Mouse (Mus musculus): ENCODE data around the gene Vamp5. TPM values are rescaled to one million over a fixed set of nuclear protein-coding genes. Genes with fewer than 3 reads are reported as not detected.
A peak's percentile ranks its signal among the peaks of the same experiment; 100 is the strongest.

Vamp5 gene
- polyA plus RNA-seq, 1 experiment from 2014 or later = 80.5 TPM

- Histone ChIP-seq H3K27me3 (replicated peaks; ENCODE audit: insufficient read depth, low read length) (no peaks in the 10 kb centered on the region), H3K4me2 (replicated peaks; ENCODE audit: low read depth, low read length) (no peak overlapping the region), H3K4me3 (ENCODE audit: low read depth, low read length) (no peak overlapping the region), H3K9ac (replicated peaks; ENCODE audit: low read depth) (no peak overlapping the region), H3K4me1 (ENCODE audit: insufficient read depth, low read depth, low read length) (no peaks in the 10 kb centered on the region), H3K27ac (ENCODE audit: low read length) (no peak overlapping the region), H3K9me3 (ENCODE audit: low read length) (no peaks in the 10 kb centered on the region), H3K36me3 (ENCODE audit: insufficient read depth, low read length) (peaks cover 39% of the 10 kb centered on the region)
- DNase-seq (ENCODE audit: low spot score) (no peak), ATAC-seq (no peak)
- 66% methylated on average over 5 of the region's 5 CpGs for WGBS
- TF ChIP-seq EP300 (IDR thresholded peaks at IDR 0.05) = no peak
- no peak for TF ChIP-seq CTCF (IDR thresholded peaks at IDR 0.05)
Observed at GRCm38 (mm10) chr6:72333111-72333510, 47.2 kb downstream of the Vamp5 start.

- no peak for ATAC-seq
- H3K4me2 ChIP-seq (replicated peaks; ENCODE audit: low read depth, low read length) = no peak overlapping the region
- no peak overlapping the region for H3K4me3 ChIP-seq (ENCODE audit: low read depth, low read length)
- no peaks in the 10 kb centered on the region for H3K9me3 ChIP-seq (ENCODE audit: low read length)
- H3K27ac ChIP-seq (ENCODE audit: low read length) = no peak overlapping the region
- no peaks in the 10 kb centered on the region for H3K4me1 ChIP-seq (ENCODE audit: insufficient read depth, low read depth, low read length)
- no peaks in the 10 kb centered on the region for H3K27me3 ChIP-seq (replicated peaks; ENCODE audit: insufficient read depth, low read length)
- no peak overlapping the region for H3K9ac ChIP-seq (replicated peaks; ENCODE audit: low read depth)
- WGBS = 91% methylated on average over 4 of the region's 4 CpGs
- TF ChIP-seq CTCF (IDR thresholded peaks at IDR 0.05) (no peak), EP300 (IDR thresholded peaks at IDR 0.05) (no peak)
- peaks cover 32% of the 10 kb centered on the region for H3K36me3 ChIP-seq (ENCODE audit: insufficient read depth, low read length)
- DNase-seq (ENCODE audit: low spot score) = no peak
Observed at GRCm38 (mm10) chr6:72330133-72330532, 50.1 kb downstream of the Vamp5 start.

- Histone ChIP-seq H3K9ac (replicated peaks; ENCODE audit: low read depth) (no peak overlapping the region), H3K9me3 (ENCODE audit: low read length) (no peaks in the 10 kb centered on the region), H3K4me3 (ENCODE audit: low read depth, low read length) (no peak overlapping the region), H3K27ac (ENCODE audit: low read length) (no peak overlapping the region), H3K4me2 (replicated peaks; ENCODE audit: low read depth, low read length) (no peak overlapping the region), H3K36me3 (ENCODE audit: insufficient read depth, low read length) (peaks cover 33% of the 10 kb centered on the region), H3K27me3 (replicated peaks; ENCODE audit: insufficient read depth, low read length) (no peaks in the 10 kb centered on the region), H3K4me1 (ENCODE audit: insufficient read depth, low read depth, low read length) (no peaks in the 10 kb centered on the region)
- no peak for TF ChIP-seq EP300 (IDR thresholded peaks at IDR 0.05)
- no peak for TF ChIP-seq CTCF (IDR thresholded peaks at IDR 0.05)
- 84% methylated on average over 5 of the region's 5 CpGs for WGBS
- DNase-seq (ENCODE audit: low spot score) (no peak), ATAC-seq (no peak)
Observed at GRCm38 (mm10) chr6:72329019-72329418, 51.2 kb downstream of the Vamp5 start.

- Histone ChIP-seq H3K4me2 (replicated peaks; ENCODE audit: low read depth, low read length) (no peak overlapping the region), H3K4me3 (ENCODE audit: low read depth, low read length) (no peak overlapping the region), H3K4me1 (ENCODE audit: insufficient read depth, low read depth, low read length) (no peaks in the 10 kb centered on the region), H3K36me3 (ENCODE audit: insufficient read depth, low read length) (peaks cover 42% of the 10 kb centered on the region), H3K9me3 (ENCODE audit: low read length) (no peaks in the 10 kb centered on the region), H3K27me3 (replicated peaks; ENCODE audit: insufficient read depth, low read length) (no peaks in the 10 kb centered on the region), H3K27ac (ENCODE audit: low read length) (no peak overlapping the region), H3K9ac (replicated peaks; ENCODE audit: low read depth) (no peak overlapping the region)
- DNase-seq (ENCODE audit: low spot score) = peak; percentile 68
- WGBS = 54% methylated on average over 6 of the region's 6 CpGs
- peak; percentile 71 for ATAC-seq
- TF ChIP-seq EP300 (IDR thresholded peaks at IDR 0.05) (no peak), CTCF (IDR thresholded peaks at IDR 0.05) (peak; percentile 72)
Observed at GRCm38 (mm10) chr6:72326274-72326673, 54.0 kb downstream of the Vamp5 start.

- Histone ChIP-seq H3K4me1 (ENCODE audit: insufficient read depth, low read depth, low read length) (no peaks in the 10 kb centered on the region), H3K36me3 (ENCODE audit: insufficient read depth, low read length) (peaks cover 54% of the 10 kb centered on the region), H3K27me3 (replicated peaks; ENCODE audit: insufficient read depth, low read length) (no peaks in the 10 kb centered on the region), H3K4me3 (ENCODE audit: low read depth, low read length) (no peak overlapping the region), H3K27ac (ENCODE audit: low read length) (no peak overlapping the region), H3K9ac (replicated peaks; ENCODE audit: low read depth) (no peak overlapping the region), H3K4me2 (replicated peaks; ENCODE audit: low read depth, low read length) (no peak overlapping the region), H3K9me3 (ENCODE audit: low read length) (no peaks in the 10 kb centered on the region)
- DNase-seq (ENCODE audit: low spot score) = no peak
- 82% methylated on average over 6 of the region's 6 CpGs for WGBS
- TF ChIP-seq EP300 (IDR thresholded peaks at IDR 0.05) = no peak
- no peak for TF ChIP-seq CTCF (IDR thresholded peaks at IDR 0.05)
- ATAC-seq = no peak
Observed at GRCm38 (mm10) chr6:72323786-72324508, 56.3 kb downstream of the Vamp5 start.

- no peak overlapping the region for H3K4me2 ChIP-seq (replicated peaks; ENCODE audit: low read depth, low read length)
- 92% methylated on average over 3 of the region's 3 CpGs for WGBS
- TF ChIP-seq CTCF (IDR thresholded peaks at IDR 0.05) = no peak
- no peak for TF ChIP-seq EP300 (IDR thresholded peaks at IDR 0.05)
- H3K4me3 ChIP-seq (ENCODE audit: low read depth, low read length) = no peak overlapping the region
- H3K36me3 ChIP-seq (ENCODE audit: insufficient read depth, low read length) = peaks cover 55% of the 10 kb centered on the region
- no peaks in the 10 kb centered on the region for H3K4me1 ChIP-seq (ENCODE audit: insufficient read depth, low read depth, low read length)
- no peaks in the 10 kb centered on the region for H3K27me3 ChIP-seq (replicated peaks; ENCODE audit: insufficient read depth, low read length)
- H3K9ac ChIP-seq (replicated peaks; ENCODE audit: low read depth) = no peak overlapping the region
- H3K9me3 ChIP-seq (ENCODE audit: low read length) = no peaks in the 10 kb centered on the region
- no peak overlapping the region for H3K27ac ChIP-seq (ENCODE audit: low read length)
- DNase-seq (ENCODE audit: low spot score) = no peak
- ATAC-seq = no peak
Observed at GRCm38 (mm10) chr6:72322936-72323335, 57.3 kb downstream of the Vamp5 start.
